Mouse (Mus musculus): ENCODE measurements around the gene Cacna2d4.
A peak's percentile ranks its signal among the peaks of the same experiment; 100 is the strongest.

The Cacna2d4 gene

GRCm38 (mm10) chr6:119220297-119220696 is 16.0 kb upstream of the Cacna2d4 start:
- peak; percentile 20 for DNase-seq (ENCODE audit: low spot score)

GRCm38 (mm10) chr6:119224451-119225195 is 11.7 kb upstream of the Cacna2d4 start:
- DNase-seq (ENCODE audit: low spot score): no peak

- no peak for DNase-seq (ENCODE audit: low spot score)
Measured at GRCm38 (mm10) chr6:119225226-119225625, 11.1 kb upstream of the Cacna2d4 start.

GRCm38 (mm10) chr6:119225731-119226130 is 10.6 kb upstream of the Cacna2d4 start:
- no peak for DNase-seq (ENCODE audit: low spot score)

- DNase-seq (ENCODE audit: low spot score): no peak
Measured at GRCm38 (mm10) chr6:119227001-119227400, 9.3 kb upstream of the Cacna2d4 start.

GRCm38 (mm10) chr6:119228861-119229603 is 7.3 kb upstream of the Cacna2d4 start:
- DNase-seq (ENCODE audit: low spot score): no peak

- no peak for DNase-seq (ENCODE audit: low spot score)
Measured at GRCm38 (mm10) chr6:119233066-119233465, 3.3 kb upstream of the Cacna2d4 start.

- DNase-seq (ENCODE audit: low spot score): no peak
Measured at GRCm38 (mm10) chr6:119235441-119235840, 885 bp upstream of the Cacna2d4 start.

- no peak for DNase-seq (ENCODE audit: low spot score)
Measured at GRCm38 (mm10) chr6:119237427-119237989, 1.2 kb downstream of the Cacna2d4 start.

- DNase-seq (ENCODE audit: low spot score): no peak
Measured at GRCm38 (mm10) chr6:119239341-119240005, 3.1 kb downstream of the Cacna2d4 start.

- no peak for DNase-seq (ENCODE audit: low spot score)
Measured at GRCm38 (mm10) chr6:119240256-119240655, 3.9 kb downstream of the Cacna2d4 start.

- DNase-seq (ENCODE audit: low spot score): no peak
Measured at GRCm38 (mm10) chr6:119240871-119241705, 4.8 kb downstream of the Cacna2d4 start.

GRCm38 (mm10) chr6:119246082-119246481 is 9.8 kb downstream of the Cacna2d4 start:
- DNase-seq (ENCODE audit: low spot score): no peak

GRCm38 (mm10) chr6:119248578-119248977 is 12.3 kb downstream of the Cacna2d4 start:
- DNase-seq (ENCODE audit: low spot score): no peak

- DNase-seq (ENCODE audit: low spot score): no peak
Measured at GRCm38 (mm10) chr6:119249726-119250125, 13.4 kb downstream of the Cacna2d4 start.

- DNase-seq (ENCODE audit: low spot score): no peak
Measured at GRCm38 (mm10) chr6:119251704-119252103, 15.4 kb downstream of the Cacna2d4 start.

GRCm38 (mm10) chr6:119276713-119277112 is 40.4 kb downstream of the Cacna2d4 start:
- DNase-seq (ENCODE audit: low spot score): no peak

GRCm38 (mm10) chr6:119280761-119281160 is 44.4 kb downstream of the Cacna2d4 start:
- no peak for DNase-seq (ENCODE audit: low spot score)

GRCm38 (mm10) chr6:119301310-119301709 is 65.0 kb downstream of the Cacna2d4 start:
- DNase-seq (ENCODE audit: low spot score): no peak

- DNase-seq (ENCODE audit: low spot score): no peak
Measured at GRCm38 (mm10) chr6:119303331-119303730, 67.0 kb downstream of the Cacna2d4 start.

GRCm38 (mm10) chr6:119307867-119308413 is 71.6 kb downstream of the Cacna2d4 start:
- no peak for DNase-seq (ENCODE audit: low spot score)
